Mouse (Mus musculus) brain, embryonic 14.5 days (tissue): ENCODE data around the gene Lcp2.

Experiments used
- CTCF ChIP-seq: fragments of 200-500 bp; IDR thresholded peaks from 2 replicates; pipeline ENCODE4 v1.5.1; 2012; ENCODE audit warnings: inconsistent platforms, mild to moderate bottlenecking, moderate library complexity, borderline replicate concordance; ENCODE audit not compliant: insufficient read depth, insufficient read length; ENCODE audit errors: extremely low read depth
- POLR2A ChIP-seq: fragments of 200-500 bp; IDR thresholded peaks from 2 replicates; pipeline ENCODE4 v1.6.1; 2012; ENCODE audit warnings: mild to moderate bottlenecking, inconsistent platforms, borderline replicate concordance; ENCODE audit not compliant: poor library complexity, insufficient read depth, insufficient read length, severe bottlenecking; ENCODE audit errors: extremely low read depth

GRCm38 (mm10) chr11:34077870-34078269 is 31.1 kb downstream of the Lcp2 start:
- TF ChIP-seq POLR2A (no peak), CTCF (no peak)
